Mouse (Mus musculus) cortical plate, adult 2 months (tissue): Measurements from ENCODE around the gene Podxl2.

ENCODE experiments used
- CTCF ChIP-seq: fragments of 200-500 bp; IDR thresholded peaks from 2 replicates; pipeline ENCODE4 v1.5.1; 2011; ENCODE audit warnings: mild to moderate bottlenecking, control low read depth, low read length; ENCODE audit not compliant: insufficient read depth; ENCODE audit errors: extremely low read depth
- POLR2A ChIP-seq: fragments of 200-500 bp; IDR thresholded peaks from 2 replicates; pipeline ENCODE4 v1.6.1; 2011; ENCODE audit warnings: mild to moderate bottlenecking, low read length, control low read depth; ENCODE audit not compliant: insufficient read depth; ENCODE audit errors: extremely low read depth

- no peak for TF ChIP-seq POLR2A
- TF ChIP-seq CTCF = no peak
These were observed 24.8 kb upstream of the Podxl2 start for GRCm38 (mm10) chr6:88899628-88900027.
